Mouse (Mus musculus) forebrain, embryonic 13.5 days (tissue): Measurements from ENCODE around the gene Cpeb3. TPM values are rescaled to one million over a fixed set of nuclear protein-coding genes. Genes with fewer than 3 reads are reported as not detected.
"Not testable (repeated sequence)": the region's sequence is repeated elsewhere in the genome, so short reads cannot be mapped to it uniquely, and the experiment has no call there.

ENCODE experiments used
- ATAC-seq: fragments of 200-750 bp; cut with Nextera tagmentation; 2 replicates; pipeline ENCODE4 v1.8.0; 2017
- H3K27ac ChIP-seq: fragments of 300-500 bp; sonication (generic); 2 replicates; pipeline ENCODE4 v1.5.1; 2015; ENCODE audit warnings: inconsistent platforms, mild to moderate bottlenecking, moderate library complexity
- H3K27me3 ChIP-seq: fragments of 300-500 bp; sonication (generic); 2 replicates; pipeline ENCODE4 v1.6.1; 2015; ENCODE audit warnings: mild to moderate bottlenecking, inconsistent platforms
- H3K36me3 ChIP-seq: fragments of 300-500 bp; sonication (generic); 2 replicates; pipeline ENCODE4 v1.6.1; 2015; ENCODE audit warnings: mild to moderate bottlenecking, inconsistent platforms; ENCODE audit not compliant: poor library complexity, severe bottlenecking
- H3K4me1 ChIP-seq: fragments of 300-500 bp; sonication (generic); 2 replicates; pipeline ENCODE4 v1.6.1; 2015; ENCODE audit warnings: inconsistent platforms
- H3K4me2 ChIP-seq: fragments of 300-500 bp; sonication (generic); 2 replicates; pipeline ENCODE4 v1.6.1; 2015; ENCODE audit warnings: inconsistent platforms, mild to moderate bottlenecking, moderate library complexity
- H3K4me3 ChIP-seq: fragments of 300-500 bp; sonication (generic); 2 replicates; pipeline ENCODE4 v1.5.1; 2015; ENCODE audit warnings: mild to moderate bottlenecking, inconsistent platforms
- H3K9ac ChIP-seq: fragments of 300-500 bp; sonication (generic); 2 replicates; pipeline ENCODE4 v1.6.1; 2015; ENCODE audit warnings: mild to moderate bottlenecking, inconsistent platforms
- H3K9me3 ChIP-seq: fragments of 300-500 bp; sonication (generic); replicated peaks from 2 replicates; pipeline ENCODE4 v1.6.1; 2016; ENCODE audit warnings: inconsistent platforms
- WGBS: fragments of 180-500 bp; shearing (Covaris S2); methylation state at CpG from one replicate; pipeline ENCODE4 v1.1.7; 2015; 5-methylcytosine and 5-hydroxymethylcytosine counted together
- polyA plus RNA-seq: library from polyadenylated mRNA; unstranded; fragments of >200 nt; fragmentation: Nextera tagmentation; extraction: Ambion mirVana; gene quantifications from 2 replicates; pipeline ENCODE4 v1.2.1, GENCODE M21; 2015

The Cpeb3 gene
- polyA plus RNA-seq, 1 experiment from 2014 or later, result 4.2 TPM

GRCm38 (mm10) chr19:37093181-37093580, 115.2 kb downstream of the Cpeb3 start:
- Histone ChIP-seq H3K4me2 (no peak overlapping the region), H3K4me3 (no peak overlapping the region), H3K27me3 (no peaks in the 10 kb centered on the region), H3K27ac (no peak overlapping the region), H3K36me3 (no peaks in the 10 kb centered on the region), H3K4me1 (peaks cover 13% of the 10 kb centered on the region), H3K9ac (no peak overlapping the region), H3K9me3 (no peaks in the 10 kb centered on the region)
- 88% methylated on average over 3 of the region's 3 CpGs for WGBS
- no peak for ATAC-seq

GRCm38 (mm10) chr19:37090146-37091061, 118.0 kb downstream of the Cpeb3 start:
- Histone ChIP-seq H3K4me1 (peaks cover 13% of the 10 kb centered on the region), H3K4me2 (no peak overlapping the region), H3K4me3 (no peak overlapping the region), H3K27ac (peak overlapping the region; percentile 69), H3K9ac (no peak overlapping the region; the same call in none of the 2 replicates), H3K27me3 (no peaks in the 10 kb centered on the region), H3K9me3 (no peaks in the 10 kb centered on the region), H3K36me3 (0 out of 2 replicates have a peak, but pooled peaks cover 6% of the 10 kb centered on the region)
- 10% methylated on average over 8 of the region's 8 CpGs for WGBS
- peak; percentile 86 for ATAC-seq

GRCm38 (mm10) chr19:37088043-37088748, 120.2 kb downstream of the Cpeb3 start:
- WGBS, result 91% methylated on average over 8 of the region's 8 CpGs
- no peaks in the 10 kb centered on the region for H3K27me3 ChIP-seq

GRCm38 (mm10) chr19:37084546-37084945, 123.9 kb downstream of the Cpeb3 start:
- Histone ChIP-seq H3K9me3 (no peaks in the 10 kb centered on the region), H3K9ac (no peak overlapping the region), H3K4me3 (no peak overlapping the region), H3K27me3 (no peaks in the 10 kb centered on the region), H3K4me1 (no peaks in the 10 kb centered on the region; the same call in 1 of the 2 replicates), H3K36me3 (0 out of 2 replicates have a peak, but pooled peaks cover 6% of the 10 kb centered on the region), H3K27ac (no peak overlapping the region), H3K4me2 (no peak overlapping the region)
- ATAC-seq, result no peak
- WGBS, result 65% methylated on average over 3 of the region's 3 CpGs

More at GRCm38 (mm10) chr19:37088043-37088748, 120.2 kb downstream of the Cpeb3 start:
- H3K9me3 ChIP-seq, result no peaks in the 10 kb centered on the region
- H3K9ac ChIP-seq, result no peak overlapping the region
- no peak for ATAC-seq
- 0 out of 2 replicates have a peak, but pooled peaks cover 6% of the 10 kb centered on the region for H3K36me3 ChIP-seq
- H3K4me3 ChIP-seq, result no peak overlapping the region
- no peak overlapping the region for H3K4me2 ChIP-seq
- H3K4me1 ChIP-seq, result peaks cover 13% of the 10 kb centered on the region
- no peak overlapping the region for H3K27ac ChIP-seq

- Histone ChIP-seq H3K9me3 (no peaks in the 10 kb centered on the region), H3K27ac (no peak overlapping the region), H3K4me3 (no peak overlapping the region), H3K27me3 (no peaks in the 10 kb centered on the region), H3K4me1 (no peaks in the 10 kb centered on the region), H3K9ac (no peak overlapping the region), H3K36me3 (no peaks in the 10 kb centered on the region), H3K4me2 (no peak overlapping the region)
- 65% methylated on average over 6 of the region's 6 CpGs for WGBS
- ATAC-seq, result no peak
Measured at GRCm38 (mm10) chr19:37081467-37081866, 126.9 kb downstream of the Cpeb3 start.

GRCm38 (mm10) chr19:37079151-37079550, 129.2 kb downstream of the Cpeb3 start:
- H3K27ac ChIP-seq, result no peak overlapping the region
- no peak for ATAC-seq
- WGBS, result 82% methylated on average over 6 of the region's 6 CpGs

GRCm38 (mm10) chr19:37078571-37078970, 129.8 kb downstream of the Cpeb3 start:
- no peaks in the 10 kb centered on the region for H3K4me1 ChIP-seq
- H3K4me3 ChIP-seq, result no peak overlapping the region
- ATAC-seq, result no peak
- no peak overlapping the region for H3K4me2 ChIP-seq
- H3K27me3 ChIP-seq, result no peaks in the 10 kb centered on the region
- WGBS, result 87% methylated on average over 1 of the region's 1 CpGs
- no peaks in the 10 kb centered on the region for H3K9me3 ChIP-seq
- H3K36me3 ChIP-seq, result no peaks in the 10 kb centered on the region
- H3K9ac ChIP-seq, result no peak overlapping the region
- H3K27ac ChIP-seq, result no peak overlapping the region

More at GRCm38 (mm10) chr19:37079151-37079550, 129.2 kb downstream of the Cpeb3 start:
- no peak overlapping the region for H3K4me3 ChIP-seq
- no peak overlapping the region for H3K9ac ChIP-seq
- no peaks in the 10 kb centered on the region for H3K4me1 ChIP-seq
- H3K4me2 ChIP-seq, result no peak overlapping the region
- no peaks in the 10 kb centered on the region for H3K36me3 ChIP-seq
- no peaks in the 10 kb centered on the region for H3K27me3 ChIP-seq
- H3K9me3 ChIP-seq, result no peaks in the 10 kb centered on the region

- WGBS, result 65% methylated on average over 4 of the region's 4 CpGs
- Histone ChIP-seq H3K4me3 (no peak overlapping the region), H3K4me1 (no peaks in the 10 kb centered on the region), H3K27ac (no peak overlapping the region), H3K9me3 (no peaks in the 10 kb centered on the region), H3K9ac (no peak overlapping the region), H3K27me3 (no peaks in the 10 kb centered on the region), H3K4me2 (no peak overlapping the region), H3K36me3 (no peaks in the 10 kb centered on the region)
- ATAC-seq, result no peak
Measured at GRCm38 (mm10) chr19:37078064-37078463, 130.3 kb downstream of the Cpeb3 start.

GRCm38 (mm10) chr19:37077258-37077657, 131.1 kb downstream of the Cpeb3 start:
- not testable (repeated sequence) for H3K4me3 ChIP-seq, H3K27ac ChIP-seq, H3K36me3 ChIP-seq, H3K4me2 ChIP-seq, H3K9me3 ChIP-seq, H3K9ac ChIP-seq, H3K27me3 ChIP-seq, H3K4me1 ChIP-seq, ATAC-seq
- 81% methylated on average over 4 of the region's 4 CpGs for WGBS

GRCm38 (mm10) chr19:37076646-37077045, 131.8 kb downstream of the Cpeb3 start:
- Histone ChIP-seq H3K4me1 (no peaks in the 10 kb centered on the region), H3K27ac (no peak overlapping the region), H3K27me3 (no peaks in the 10 kb centered on the region), H3K4me3 (no peak overlapping the region), H3K36me3 (no peaks in the 10 kb centered on the region), H3K9me3 (no peaks in the 10 kb centered on the region), H3K4me2 (no peak overlapping the region), H3K9ac (no peak overlapping the region)
- 93% methylated on average over 4 of the region's 4 CpGs for WGBS
- ATAC-seq, result no peak

- Histone ChIP-seq H3K36me3 (no peaks in the 10 kb centered on the region), H3K27ac (no peak overlapping the region), H3K4me2 (no peak overlapping the region), H3K27me3 (no peaks in the 10 kb centered on the region), H3K9ac (no peak overlapping the region), H3K4me3 (no peak overlapping the region), H3K9me3 (no peaks in the 10 kb centered on the region), H3K4me1 (no peaks in the 10 kb centered on the region)
- 59% methylated on average over 2 of the region's 2 CpGs for WGBS
- ATAC-seq, result no peak
Measured at GRCm38 (mm10) chr19:37076116-37076515, 132.3 kb downstream of the Cpeb3 start.

- Histone ChIP-seq H3K9me3 (no peaks in the 10 kb centered on the region), H3K36me3 (no peaks in the 10 kb centered on the region), H3K27ac (no peak overlapping the region), H3K4me2 (no peak overlapping the region), H3K4me1 (no peaks in the 10 kb centered on the region), H3K27me3 (no peaks in the 10 kb centered on the region), H3K9ac (no peak overlapping the region), H3K4me3 (no peak overlapping the region)
- 77% methylated on average over 7 of the region's 7 CpGs for WGBS
- no peak for ATAC-seq
Measured at GRCm38 (mm10) chr19:37075690-37076089, 132.7 kb downstream of the Cpeb3 start.
